In genomic region chr11:99168030-99168474, GRCm38 (mm10) we compare ENCODE assay signal across 16 mouse cellular contexts. TPM values are rescaled to one million over a fixed set of nuclear protein-coding genes. Genes with fewer than 3 reads are reported as not detected.
DNase-seq lines count a peak whose midpoint lies in the region; ATAC-seq and TF ChIP-seq lines count a peak whose summit lies in the region.
"Had no signal": no experiment of that assay in that cellular context is flagged by ENCODE, and none has a peak within 500 bp of the region (broad histone marks: within the 10 kb centered on the region; RNA-seq: fewer than 3 reads in every experiment).

No protein-coding gene starts in this region.

- WGBS in small intestine, adult 2 months, result 62% methylated on average over 12 of the region's 12 CpGs
- 45% methylated on average over 12 of the region's 12 CpGs for WGBS in kidney, embryonic 14.5 days

- no peak overlapping the region for H3K4me2 ChIP-seq in kidney, embryonic 14.5 days (replicated peaks; ENCODE audit: low read depth, low read length)
- H3K4me2 ChIP-seq: midbrain, embryonic 11.5 days; neural tube, embryonic 12.5 days had no signal

- no peaks in the 10 kb centered on the region for H3K36me3 ChIP-seq in small intestine, adult 2 months (ENCODE audit: control insufficient read depth, insufficient read depth, low read length)
- no peaks in the 10 kb centered on the region for H3K36me3 ChIP-seq in kidney, embryonic 14.5 days (ENCODE audit: control insufficient read depth, insufficient read depth, low read length)
- H3K36me3 ChIP-seq: forebrain, embryonic 10.5 days; neural tube, embryonic 12.5 days had no signal

- intact Hi-C loops in heart, postnatal 36 days (cut with DNase I), result no loop called here

- H3K27ac ChIP-seq in small intestine, adult 2 months (ENCODE audit: insufficient read depth, low read depth, low read length), result 0 out of 2 replicates have a peak overlapping the region, but pooled peaks have one; percentile 1
- H3K27ac ChIP-seq in kidney, embryonic 14.5 days (ENCODE audit: low read depth, low read length), result no peak overlapping the region
- H3K27ac ChIP-seq: forebrain, embryonic 10.5 days; layer of hippocampus, adult 2 months; neural tube, embryonic 12.5 days had no signal

- no peaks in the 10 kb centered on the region for H3K27me3 ChIP-seq in small intestine, adult 2 months (ENCODE audit: control insufficient read depth, insufficient read depth, low read length)
- no peaks in the 10 kb centered on the region for H3K27me3 ChIP-seq in kidney, embryonic 14.5 days (ENCODE audit: control insufficient read depth, insufficient read depth, low read length)
- H3K27me3 ChIP-seq: neural tube, embryonic 12.5 days had no signal

- H3K9me3 ChIP-seq in kidney, embryonic 14.5 days (ENCODE audit: control insufficient read depth, low read length), result no peaks in the 10 kb centered on the region
- H3K9me3 ChIP-seq: forebrain, embryonic 10.5 days; neural tube, embryonic 12.5 days had no signal

- no peak for TF ChIP-seq CTCF in small intestine, adult 2 months (IDR thresholded peaks at IDR 0.05; ENCODE audit: extremely low read depth, insufficient read length, insufficient replicate concordance, low read depth, low read length)

- no peaks in the 10 kb centered on the region; the same call in 1 of the 2 replicates for H3K4me1 ChIP-seq in small intestine, adult 2 months (ENCODE audit: control insufficient read depth, insufficient read depth, insufficient read length, low read length)
- H3K4me1 ChIP-seq in kidney, embryonic 14.5 days (ENCODE audit: control insufficient read depth, insufficient read depth, low read length), result no peaks in the 10 kb centered on the region
- H3K4me1 ChIP-seq: neural tube, embryonic 12.5 days had no signal

- peak; percentile 56 for ATAC-seq in common myeloid progenitor, adult 5-6 weeks (replicated peaks; ENCODE audit: low read depth, poor library complexity, severe bottlenecking)
- ATAC-seq in kidney, embryonic 14.5 days (ENCODE audit: low FRiP score, low TSS enrichment), result no peak

- H3K9ac ChIP-seq in kidney, embryonic 14.5 days (ENCODE audit: low read depth, low read length), result no peak overlapping the region
- H3K9ac ChIP-seq: neural tube, embryonic 12.5 days had no signal

- no peak for TF ChIP-seq POLR2A in small intestine, adult 2 months (IDR thresholded peaks at IDR 0.05; ENCODE audit: low read depth, low read length)

- peak overlapping the region; percentile 26; the same call in 1 of the 2 replicates for H3K4me3 ChIP-seq in small intestine, adult 2 months (ENCODE audit: low read depth, low read length)
- no peak overlapping the region for H3K4me3 ChIP-seq in kidney, embryonic 14.5 days (ENCODE audit: low read length)
- H3K4me3 ChIP-seq: forebrain, embryonic 10.5 days; layer of hippocampus, adult 2 months; neural tube, embryonic 12.5 days had no signal

- peak; percentile 89 for DNase-seq in heart, adult 11 months
- DNase-seq in heart, postnatal 36 days, result no peak
- DNase-seq in CD4-positive helper T cell, adult 2 months (ENCODE audit: low read depth, low spot score), result peak; percentile 67
- DNase-seq in layer of hippocampus, adult 18-20 months (ENCODE audit: low spot score in 2 of 2), result no peak
- no peak for DNase-seq in cerebellum, postnatal 14 days
- DNase-seq: cerebellum, postnatal 10 days; heart, postnatal 4 days; kidney, adult 11 months; left cerebral cortex, postnatal 4 days had no signal

RNA-seq across cellular contexts. Expression of gene Ccr7, which starts 13.2 kb away (rescaled TPM):
- total RNA-seq in heart, postnatal 36 days (2021), result under 1 TPM; 0.38 to 0.58 TPM
- not detected in 2 replicates for total RNA-seq in common myeloid progenitor, adult 5-6 weeks (2017)
- polyA plus RNA-seq in small intestine, adult 2 months (2012; rRNA removed), result 2.5 and 4.1 TPM in 2 replicates
- total RNA-seq in layer of hippocampus, adult 18-20 months (2021), result not detected
- polyA plus RNA-seq in kidney, embryonic 14.5 days (2014; fragmentation: Nextera tagmentation; extraction: Ambion mirVana), result 0.13 TPM in 1 of 2 replicates, not detected in the other
- total RNA-seq: layer of hippocampus, adult 2 months; left cerebral cortex, postnatal 4 days had no signal
- polyA plus RNA-seq: midbrain, embryonic 11.5 days had no signal

Comparison
In these comparisons a context has a peak if more than half of its experiments do, and no peak if none do; other contexts are left out.
1. DNase-seq: peak in heart, adult 11 months (single experiment) and CD4-positive helper T cell, adult 2 months (single experiment); none in heart, postnatal 36 days (0 of 2), layer of hippocampus, adult 18-20 months (0 of 2) and cerebellum, postnatal 14 days (0 of 2).